Mouse (Mus musculus) midbrain, embryonic 13.5 days (tissue): ENCODE measurements around the gene Vps37b. TPM values are rescaled to one million over a fixed set of nuclear protein-coding genes. Genes with fewer than 3 reads are reported as not detected.

ENCODE experiments used
- ATAC-seq: fragments of 200-750 bp; cut with Nextera tagmentation; 2 replicates; pipeline ENCODE4 v1.8.0; 2017; ENCODE audit warnings: mild to moderate bottlenecking, moderate TSS enrichment, moderate library complexity
- H3K27ac ChIP-seq: fragments of 300-500 bp; sonication (generic); 2 replicates; pipeline ENCODE4 v1.5.1; 2015; ENCODE audit warnings: inconsistent platforms, mild to moderate bottlenecking, moderate library complexity
- H3K27me3 ChIP-seq: fragments of 300-500 bp; sonication (generic); 2 replicates; pipeline ENCODE4 v1.6.1; 2015; ENCODE audit warnings: mild to moderate bottlenecking, inconsistent platforms
- H3K36me3 ChIP-seq: fragments of 300-500 bp; sonication (generic); 2 replicates; pipeline ENCODE4 v1.6.1; 2015; ENCODE audit warnings: mild to moderate bottlenecking, inconsistent platforms
- H3K4me1 ChIP-seq: fragments of 300-500 bp; sonication (generic); replicated peaks from 2 replicates; pipeline ENCODE4 v1.6.1; 2015; ENCODE audit warnings: inconsistent platforms
- H3K4me2 ChIP-seq: fragments of 300-500 bp; sonication (generic); replicated peaks from 2 replicates; pipeline ENCODE4 v1.6.1; 2015; ENCODE audit warnings: moderate library complexity, mild to moderate bottlenecking, inconsistent platforms
- H3K4me3 ChIP-seq: fragments of 300-500 bp; sonication (generic); replicated peaks from 2 replicates; pipeline ENCODE4 v1.5.1; 2015; ENCODE audit warnings: mild to moderate bottlenecking, inconsistent platforms
- H3K9ac ChIP-seq: fragments of 300-500 bp; sonication (generic); replicated peaks from 2 replicates; pipeline ENCODE4 v1.6.1; 2015; ENCODE audit warnings: mild to moderate bottlenecking, inconsistent platforms
- H3K9me3 ChIP-seq: fragments of 300-500 bp; sonication (generic); 2 replicates; pipeline ENCODE4 v1.6.1; 2016; ENCODE audit warnings: mild to moderate bottlenecking, inconsistent platforms
- WGBS: fragments of 180-500 bp; shearing (Covaris S2); methylation state at CpG from one replicate; pipeline ENCODE4 v1.1.7; 2015; 5-methylcytosine and 5-hydroxymethylcytosine counted together
- polyA plus RNA-seq: library from polyadenylated mRNA; unstranded; fragments of >200 nt; fragmentation: Nextera tagmentation; extraction: Ambion mirVana; gene quantifications from 2 replicates; pipeline ENCODE4 v1.2.1, GENCODE M21; 2015

The Vps37b gene
- polyA plus RNA-seq = 71.5 and 79.3 TPM in 2 replicates

GRCm38 (mm10) chr5:124032001-124032508, at the start of gene Vps37b:
TSS of gene Vps37b (minus strand) at chr5:124032270.
- peaks cover 46% of the 10 kb centered on the region for H3K4me1 ChIP-seq
- ATAC-seq = peak; percentile 65
- peak within 1 kb of the TSS; percentile 96 for H3K4me3 ChIP-seq
- H3K27me3 ChIP-seq = 0 out of 2 replicates have a peak, but pooled peaks cover 2% of the 10 kb centered on the region
- peak within 1 kb of the TSS; percentile 84 for H3K4me2 ChIP-seq
- H3K27ac ChIP-seq = peak within 1 kb of the TSS; percentile 93
- WGBS = under 1% methylated on average over 51 of the region's 52 CpGs
- peak within 1 kb of the TSS; percentile 99 for H3K9ac ChIP-seq
- 0 out of 2 replicates have a peak, but pooled peaks cover 3% of the 10 kb centered on the region for H3K36me3 ChIP-seq
- H3K9me3 ChIP-seq = no peaks in the 10 kb centered on the region

- ATAC-seq = no peak
- Histone ChIP-seq H3K27ac (no peak overlapping the region), H3K4me3 (no peak overlapping the region), H3K9ac (no peak overlapping the region), H3K36me3 (no peaks in the 10 kb centered on the region), H3K4me1 (peaks cover 31% of the 10 kb centered on the region), H3K4me2 (no peak overlapping the region), H3K27me3 (no peaks in the 10 kb centered on the region), H3K9me3 (no peaks in the 10 kb centered on the region)
- whole genome bisulfite sequencing = 94% methylated on average over 17 of the region's 17 CpGs
Measured at GRCm38 (mm10) chr5:124079880-124080279, 47.8 kb upstream of the Vps37b start.

GRCm38 (mm10) chr5:124078794-124079416, 46.8 kb upstream of the Vps37b start:
- H3K27me3 ChIP-seq = no peaks in the 10 kb centered on the region
- ATAC-seq = peak; percentile 88
- H3K4me1 ChIP-seq = peaks cover 32% of the 10 kb centered on the region
- no peaks in the 10 kb centered on the region for H3K36me3 ChIP-seq
- no peak overlapping the region for H3K9ac ChIP-seq
- no peak overlapping the region for H3K4me3 ChIP-seq
- H3K27ac ChIP-seq = peak overlapping the region; percentile 71
- 61% methylated on average over 9 of the region's 9 CpGs for WGBS
- H3K9me3 ChIP-seq = no peaks in the 10 kb centered on the region
- H3K4me2 ChIP-seq = no peak overlapping the region

- H3K4me2 ChIP-seq = no peak overlapping the region
- H3K4me3 ChIP-seq = no peak overlapping the region
- no peaks in the 10 kb centered on the region for H3K27me3 ChIP-seq
- no peak for ATAC-seq
- 58% methylated on average over 6 of the region's 6 CpGs for WGBS
- H3K4me1 ChIP-seq = peaks cover 32% of the 10 kb centered on the region
- H3K9me3 ChIP-seq = no peaks in the 10 kb centered on the region
- H3K9ac ChIP-seq = peak overlapping the region; percentile 37; the same call in 1 of the 2 replicates
- no peaks in the 10 kb centered on the region for H3K36me3 ChIP-seq
- H3K27ac ChIP-seq = 0 out of 2 replicates have a peak overlapping the region, but pooled peaks have one; percentile 25
Measured at GRCm38 (mm10) chr5:124077856-124078460, 45.9 kb upstream of the Vps37b start.

- ATAC-seq = no peak
- Histone ChIP-seq H3K4me1 (peaks cover 32% of the 10 kb centered on the region), H3K36me3 (no peaks in the 10 kb centered on the region), H3K27me3 (no peaks in the 10 kb centered on the region), H3K4me3 (no peak overlapping the region), H3K27ac (no peak overlapping the region), H3K9me3 (no peaks in the 10 kb centered on the region), H3K4me2 (no peak overlapping the region), H3K9ac (no peak overlapping the region)
- WGBS = 81% methylated on average over 13 of the region's 13 CpGs
Measured at GRCm38 (mm10) chr5:124077241-124077640, 45.2 kb upstream of the Vps37b start.

GRCm38 (mm10) chr5:124076559-124076958, 44.5 kb upstream of the Vps37b start:
- ATAC-seq = no peak
- Histone ChIP-seq H3K4me2 (no peak overlapping the region), H3K4me1 (peaks cover 37% of the 10 kb centered on the region), H3K27me3 (no peaks in the 10 kb centered on the region), H3K9me3 (no peaks in the 10 kb centered on the region), H3K9ac (no peak overlapping the region), H3K4me3 (no peak overlapping the region), H3K36me3 (no peaks in the 10 kb centered on the region), H3K27ac (no peak overlapping the region)
- WGBS = 57% methylated on average over 9 of the region's 9 CpGs

- Histone ChIP-seq H3K27ac (no peak overlapping the region), H3K4me3 (no peak overlapping the region), H3K4me2 (no peak overlapping the region), H3K9me3 (no peaks in the 10 kb centered on the region), H3K36me3 (no peaks in the 10 kb centered on the region), H3K27me3 (no peaks in the 10 kb centered on the region), H3K4me1 (peaks cover 37% of the 10 kb centered on the region), H3K9ac (no peak overlapping the region)
- no peak for ATAC-seq
- 81% methylated on average over 9 of the region's 9 CpGs for WGBS
Measured at GRCm38 (mm10) chr5:124075716-124076115, 43.6 kb upstream of the Vps37b start.

GRCm38 (mm10) chr5:124074845-124075307, 42.8 kb upstream of the Vps37b start:
- Histone ChIP-seq H3K4me1 (peaks cover 31% of the 10 kb centered on the region), H3K27me3 (no peaks in the 10 kb centered on the region), H3K9me3 (no peaks in the 10 kb centered on the region), H3K36me3 (no peaks in the 10 kb centered on the region), H3K4me3 (no peak overlapping the region), H3K27ac (no peak overlapping the region), H3K9ac (no peak overlapping the region), H3K4me2 (no peak overlapping the region)
- WGBS = 80% methylated on average over 10 of the region's 10 CpGs
- no peak for ATAC-seq

GRCm38 (mm10) chr5:124073682-124074081, 41.6 kb upstream of the Vps37b start:
- Histone ChIP-seq H3K4me1 (peaks cover 24% of the 10 kb centered on the region), H3K4me2 (no peak overlapping the region), H3K27ac (no peak overlapping the region), H3K9me3 (no peaks in the 10 kb centered on the region), H3K9ac (no peak overlapping the region), H3K27me3 (no peaks in the 10 kb centered on the region), H3K36me3 (no peaks in the 10 kb centered on the region), H3K4me3 (no peak overlapping the region)
- 54% methylated on average over 9 of the region's 9 CpGs for WGBS
- ATAC-seq = no peak

GRCm38 (mm10) chr5:124069657-124070056, 37.6 kb upstream of the Vps37b start:
- no peaks in the 10 kb centered on the region for H3K36me3 ChIP-seq
- H3K9me3 ChIP-seq = no peaks in the 10 kb centered on the region
- H3K4me3 ChIP-seq = no peak overlapping the region
- WGBS = 92% methylated on average over 3 of the region's 3 CpGs
- H3K27ac ChIP-seq = no peak overlapping the region
- peaks cover 5% of the 10 kb centered on the region for H3K4me1 ChIP-seq
- H3K4me2 ChIP-seq = no peak overlapping the region
- H3K27me3 ChIP-seq = no peaks in the 10 kb centered on the region
- ATAC-seq = no peak
- H3K9ac ChIP-seq = no peak overlapping the region

GRCm38 (mm10) chr5:124062037-124062824, 30.2 kb upstream of the Vps37b start:
- Histone ChIP-seq H3K4me2 (no peak overlapping the region), H3K9ac (no peak overlapping the region), H3K27me3 (no peaks in the 10 kb centered on the region), H3K9me3 (no peaks in the 10 kb centered on the region), H3K36me3 (no peaks in the 10 kb centered on the region), H3K27ac (no peak overlapping the region), H3K4me3 (no peak overlapping the region), H3K4me1 (no peaks in the 10 kb centered on the region)
- WGBS = 75% methylated on average over 12 of the region's 12 CpGs
- ATAC-seq = no peak

- WGBS = 74% methylated on average over 5 of the region's 5 CpGs
Measured at GRCm38 (mm10) chr5:124059677-124060076, 27.6 kb upstream of the Vps37b start.

More at GRCm38 (mm10) chr5:124059677-124060076, 27.6 kb upstream of the Vps37b start:
- Histone ChIP-seq H3K9ac (no peak overlapping the region), H3K36me3 (no peaks in the 10 kb centered on the region), H3K4me3 (no peak overlapping the region), H3K4me1 (no peaks in the 10 kb centered on the region), H3K9me3 (0 out of 2 replicates have a peak, but pooled peaks cover 4% of the 10 kb centered on the region), H3K27ac (no peak overlapping the region), H3K4me2 (no peak overlapping the region), H3K27me3 (no peaks in the 10 kb centered on the region)
- ATAC-seq = no peak
